Mouse (Mus musculus): ENCODE results near the gene Arid4b.

DNA sequence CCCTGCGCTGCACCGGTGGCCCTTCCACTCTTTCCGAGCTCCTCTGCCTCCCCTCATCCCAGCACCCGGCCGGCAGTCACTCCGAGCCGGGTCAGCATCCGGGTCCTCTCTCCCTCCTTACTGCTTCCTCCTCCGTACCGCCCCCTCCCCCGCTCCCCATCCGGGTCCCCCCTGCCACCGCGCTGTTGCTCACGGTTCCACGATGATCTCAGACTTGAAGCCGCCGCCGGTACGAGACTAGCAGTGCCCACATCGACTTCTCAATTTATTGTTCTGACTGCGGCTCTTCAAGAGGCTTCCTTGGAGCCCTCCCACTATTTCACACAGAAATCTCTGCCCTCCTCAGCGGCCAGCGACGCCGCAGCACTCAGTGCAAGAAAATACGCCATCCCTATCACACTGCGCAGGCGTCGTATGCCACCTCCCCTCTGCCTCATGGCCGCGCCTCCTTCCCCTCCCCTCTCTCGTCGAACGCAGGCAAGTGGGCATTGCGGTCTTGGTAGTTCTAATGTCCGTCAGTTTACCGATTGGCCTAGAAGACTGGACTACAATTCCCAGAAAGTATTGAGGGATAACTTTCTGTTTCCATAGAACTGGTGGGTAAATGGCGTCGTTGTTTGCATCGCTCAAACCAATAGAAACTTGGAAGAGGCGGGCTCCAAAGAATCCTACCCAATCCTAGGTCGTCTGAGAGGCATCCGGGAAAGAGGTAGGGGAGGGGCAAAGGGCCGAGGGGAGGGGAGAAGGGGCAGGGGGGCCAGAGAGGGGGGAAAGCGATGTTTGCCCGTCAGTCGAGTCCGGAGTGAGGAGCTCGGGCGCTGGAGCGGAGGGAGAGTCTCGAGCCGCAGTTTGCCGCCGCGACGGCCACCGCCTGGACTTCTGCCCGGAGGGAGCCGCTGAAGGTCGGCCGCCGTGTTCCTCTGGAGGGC lies at the start of gene Arid4b, which contains the start of gene Ggps1:
- peak; percentile 97 for TF ChIP-seq HCFC1 (IDR thresholded peaks at IDR 0.05; ENCODE audit: borderline replicate concordance, insufficient read depth, low read length)
- no peak for TF ChIP-seq MAFK (IDR thresholded peaks at IDR 0.05; ENCODE audit: insufficient read depth, low read depth, low read length)
- no peak for TF ChIP-seq ZC3H11A (IDR thresholded peaks at IDR 0.05; ENCODE audit: borderline replicate concordance, low read depth, low read length)

Measured in ES-E14 (cell line).